Mouse (Mus musculus) lung, adult 2 months (tissue): ENCODE measurements around the gene Zfp142.

ENCODE experiments used
- CTCF ChIP-seq: fragments of 200-500 bp; IDR thresholded peaks from 2 replicates; pipeline ENCODE4 v1.5.1; 2011; ENCODE audit warnings: mild to moderate bottlenecking, low read length, control low read depth; ENCODE audit not compliant: insufficient read depth
- POLR2A ChIP-seq: fragments of 200-500 bp; IDR thresholded peaks from 2 replicates; pipeline ENCODE4 v1.6.1; 2011; ENCODE audit warnings: low read depth, mild to moderate bottlenecking, control low read depth, low read length, borderline replicate concordance; ENCODE audit errors: extremely low read depth

GRCm38 (mm10) chr1:74538650-74539049 lies 49.4 kb downstream of the Zfp142 start:
- no peak for TF ChIP-seq POLR2A
- TF ChIP-seq CTCF = no peak
